Mouse (Mus musculus) G1E (cell line): ENCODE data around the gene Cabp5. TPM values are rescaled to one million over a fixed set of nuclear protein-coding genes. Genes with fewer than 3 reads are reported as not detected.
"Not testable (repeated sequence)": the region's sequence is repeated elsewhere in the genome, so short reads cannot be mapped to it uniquely, and the experiment has no call there.

ENCODE experiments used
- ATAC-seq: 2 replicates; pipeline ENCODE4 v1.8.0; 2016; ENCODE audit warnings: mild to moderate bottlenecking; ENCODE audit not compliant: insufficient number of reproducible peaks, poor library complexity, low FRiP score, severe bottlenecking; ENCODE audit errors: extremely low read depth
- DNase-seq: peaks from one replicate; pipeline ENCODE4 v3.0.0; 2012; ENCODE audit warnings: low spot score
- H3K27me3 ChIP-seq: 2 replicates; pipeline ENCODE4 v1.6.1; 2012; ENCODE audit warnings: mild to moderate bottlenecking, low read length, inconsistent platforms; ENCODE audit not compliant: insufficient read depth
- H3K36me3 ChIP-seq: replicated peaks from 2 replicates; pipeline ENCODE3; 2012; ENCODE audit warnings: mild to moderate bottlenecking, inconsistent platforms
- H3K4me1 ChIP-seq: 2 replicates; pipeline ENCODE4 v1.6.1; 2012; ENCODE audit warnings: low read depth, low read length, inconsistent platforms, mixed read lengths; ENCODE audit not compliant: insufficient read depth
- H3K4me3 ChIP-seq: 2 replicates; pipeline ENCODE4 v1.5.1; 2012; ENCODE audit warnings: low read depth, mild to moderate bottlenecking, inconsistent platforms, low read length, moderate library complexity, mixed read lengths
- H3K9me3 ChIP-seq: replicated peaks from 2 replicates; pipeline ENCODE4 v1.6.1; 2012; ENCODE audit warnings: inconsistent platforms
- CTCF ChIP-seq: IDR thresholded peaks from 2 replicates; pipeline ENCODE4 v1.5.1; 2012; ENCODE audit warnings: low read depth, low read length, inconsistent platforms, mixed read lengths
- GATA1 ChIP-seq: IDR thresholded peaks from 2 replicates; pipeline ENCODE4 v1.6.1; 2012; ENCODE audit warnings: borderline replicate concordance, low read length, inconsistent platforms, mixed read lengths
- GATA2 ChIP-seq: IDR thresholded peaks from 2 replicates; pipeline ENCODE4 v1.6.1; 2012; ENCODE audit warnings: low read depth, low read length, inconsistent platforms, borderline replicate concordance
- POLR2AphosphoS5 ChIP-seq: IDR thresholded peaks from 2 replicates; pipeline ENCODE4 v1.6.1; 2012; ENCODE audit warnings: low read depth, low read length, inconsistent platforms; ENCODE audit not compliant: insufficient replicate concordance
- TAL1 ChIP-seq: conservative IDR thresholded peaks from 2 replicates; pipeline ENCODE4 v1.6.1; 2012; ENCODE audit warnings: low read depth, low read length, inconsistent platforms, mixed read lengths
- polyA plus RNA-seq: library from polyadenylated mRNA; stranded (reverse); fragments of >175 nt; gene quantifications from 2 replicates; pipeline ENCODE4 v1.2.3, GENCODE M21; 2012
- total RNA-seq, 2 experiments: library from RNA; stranded (forward) in 1 of 2; stranded (reverse) in 1 of 2; fragments of 200-1000 nt in 1 of 2; fragments of >200 nt in 1 of 2; fragmentation: Nextera tagmentation in 1 of 2; gene quantifications; 2 replicates each; pipeline ENCODE4 v1.2.3; 2014 to 2017

Cabp5 gene
- not detected in 2 replicates for total RNA-seq (2014; fragmentation: Nextera tagmentation)
- 0.05 TPM in 1 of 2 replicates, not detected in the other for total RNA-seq (2017)
- not detected in 2 replicates for polyA plus RNA-seq

DNA sequence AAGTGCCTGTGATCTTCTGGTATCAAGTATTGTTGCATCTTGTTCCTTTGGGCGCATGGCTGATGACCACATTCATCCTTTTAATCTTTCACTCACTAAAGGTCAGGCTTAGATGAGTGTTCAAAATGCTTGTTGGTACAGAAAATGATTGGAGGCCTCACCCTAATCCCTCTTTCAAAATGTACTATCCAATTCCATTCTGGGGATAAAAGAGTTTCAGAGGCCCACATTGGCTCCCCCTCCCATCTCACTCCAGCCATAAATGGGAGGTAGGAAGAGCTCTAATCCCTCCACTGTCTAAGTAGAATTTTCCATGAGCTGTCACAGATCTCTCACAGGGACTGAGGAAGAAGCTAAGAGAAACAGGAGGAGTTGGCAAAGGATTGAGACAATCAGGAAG lies at the start of gene Cabp5:
Cabp5 (plus strand) TSS at position 301 of the 400 bp plus-strand sequence.
- no peaks in the 10 kb centered on the region for H3K4me1 ChIP-seq
- H3K4me3 ChIP-seq: no peak within 1 kb of the TSS
- DNase-seq: no peak
- TF ChIP-seq TAL1 (no peak), GATA1 (no peak), CTCF (no peak), POLR2AphosphoS5 (no peak), GATA2 (no peak)
- no peaks in the 10 kb centered on the region for H3K36me3 ChIP-seq
- no peak for ATAC-seq
- no peaks in the 10 kb centered on the region for H3K27me3 ChIP-seq
- no peaks in the 10 kb centered on the region for H3K9me3 ChIP-seq

DNA sequence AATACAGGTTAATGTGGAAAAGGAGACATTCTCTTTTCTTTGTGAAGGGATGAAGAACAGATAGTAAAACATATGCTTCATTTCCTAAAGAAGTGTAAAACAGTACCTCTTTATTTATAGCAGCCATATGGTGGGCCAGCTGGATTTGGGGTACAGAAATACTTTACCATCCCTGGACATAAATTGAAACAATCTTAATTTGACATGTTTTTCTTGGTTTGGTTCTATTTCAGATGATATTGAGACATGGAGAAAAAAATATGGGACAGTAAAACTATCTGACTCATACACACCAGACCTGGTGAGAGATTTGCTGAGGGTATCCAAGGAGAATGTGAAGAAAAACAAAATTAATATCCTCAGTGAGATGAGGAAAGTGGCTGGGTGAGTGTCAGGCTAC lies 42.0 kb upstream of the Cabp5 start:
- TF ChIP-seq POLR2AphosphoS5 (no peak), CTCF (no peak), TAL1 (no peak), GATA2 (no peak), GATA1 (no peak)
- Histone ChIP-seq H3K9me3 (peaks cover 2% of the 10 kb centered on the region; the same call in 1 of the 2 replicates), H3K4me1 (no peaks in the 10 kb centered on the region), H3K4me3 (no peak overlapping the region), H3K27me3 (no peaks in the 10 kb centered on the region), H3K36me3 (peaks cover 10% of the 10 kb centered on the region)
- no peak for ATAC-seq
- DNase-seq: no peak

DNA sequence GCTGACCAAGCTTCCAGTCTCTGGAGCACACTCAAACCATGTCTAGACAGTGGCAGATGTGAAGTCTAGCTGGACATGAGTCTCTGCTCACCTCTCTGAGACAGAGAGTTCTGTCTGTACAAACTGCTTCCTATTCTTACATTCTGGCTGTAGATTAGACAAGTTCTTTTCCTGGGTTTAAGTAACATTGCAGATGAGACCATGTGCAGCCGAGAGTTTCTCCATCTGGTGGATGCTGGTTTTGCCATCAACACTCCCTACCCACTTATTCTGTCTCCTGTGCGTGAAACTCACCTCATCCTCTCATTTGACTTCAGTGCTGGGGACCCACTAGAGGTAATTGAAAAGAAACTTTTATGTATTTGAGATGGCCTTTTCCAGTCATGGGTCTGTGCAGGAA lies 17.3 kb upstream of the Cabp5 start:
- Histone ChIP-seq H3K27me3 (no peaks in the 10 kb centered on the region), H3K9me3 (no peaks in the 10 kb centered on the region), H3K4me1 (no peaks in the 10 kb centered on the region), H3K36me3 (no peaks in the 10 kb centered on the region), H3K4me3 (no peak overlapping the region)
- no peak for DNase-seq
- no peak for ATAC-seq
- no peak for TF ChIP-seq GATA2
- no peak for TF ChIP-seq TAL1
- no peak for TF ChIP-seq GATA1
- TF ChIP-seq POLR2AphosphoS5: no peak
- no peak for TF ChIP-seq CTCF

DNA sequence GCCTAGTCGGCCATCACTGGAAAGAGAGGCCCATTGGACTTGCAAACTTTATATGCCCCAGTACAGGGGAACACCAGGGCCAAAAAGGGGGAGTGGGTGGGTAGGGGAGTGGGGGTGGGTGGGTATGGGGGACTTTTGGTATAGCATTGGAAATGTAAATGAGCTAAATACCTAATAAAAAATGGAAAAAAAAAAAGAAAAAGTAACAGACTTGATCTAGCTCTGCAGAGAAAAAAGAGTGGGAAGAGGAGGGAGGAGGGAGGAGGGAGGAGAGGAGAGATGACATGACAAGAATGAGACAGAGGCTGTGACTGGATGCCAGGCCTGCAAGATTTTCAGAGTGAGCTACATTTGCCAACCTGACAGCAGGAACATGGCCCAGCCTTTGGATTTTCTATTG lies 52.6 kb downstream of the Cabp5 start, which contains the start of gene Bsph1:
Bsph1 (plus strand) TSS at position 301 of the 400 bp plus-strand sequence.
- DNase-seq, H3K9me3 ChIP-seq, H3K36me3 ChIP-seq, ATAC-seq, H3K4me3 ChIP-seq, H3K4me1 ChIP-seq, H3K27me3 ChIP-seq: not testable (repeated sequence)

Other genes starting within 250 kb of the Cabp5 start
- gene Vmn1r88, start 238.6 kb upstream of the Cabp5 start, total RNA-seq (2014; fragmentation: Nextera tagmentation): not detected in 2 replicates
- gene Vmn1r88, start 238.6 kb upstream of the Cabp5 start, total RNA-seq (2017): 0.06 and 0.22 TPM in 2 replicates
- not detected in 2 replicates for gene Vmn1r88, start 238.6 kb upstream of the Cabp5 start, polyA plus RNA-seq
- gene Vmn1r89, start 185.1 kb upstream of the Cabp5 start, total RNA-seq (2014; fragmentation: Nextera tagmentation): not detected in 2 replicates
- gene Vmn1r89, start 185.1 kb upstream of the Cabp5 start, total RNA-seq (2017): 0.27 TPM in 1 of 2 replicates, not detected in the other
- gene Vmn1r89, start 185.1 kb upstream of the Cabp5 start, polyA plus RNA-seq: not detected in 2 replicates
- gene Lig1, start 120.8 kb upstream of the Cabp5 start, total RNA-seq (2014; fragmentation: Nextera tagmentation): 143 and 159 TPM in 2 replicates
- 49.3 and 66.8 TPM in 2 replicates for gene Lig1, start 120.8 kb upstream of the Cabp5 start, total RNA-seq (2017)
- gene Lig1, start 120.8 kb upstream of the Cabp5 start, polyA plus RNA-seq: 72.8 and 89.3 TPM in 2 replicates
- gene Zswim9, start 119.4 kb upstream of the Cabp5 start, total RNA-seq (2014; fragmentation: Nextera tagmentation): 9.8 and 15.7 TPM in 2 replicates
- 8.7 and 9.7 TPM in 2 replicates for gene Zswim9, start 119.4 kb upstream of the Cabp5 start, total RNA-seq (2017)
- gene Zswim9, start 119.4 kb upstream of the Cabp5 start, polyA plus RNA-seq: 1.8 and 2.4 TPM in 2 replicates
- gene Pla2g4c, start 73.5 kb upstream of the Cabp5 start, total RNA-seq (2014; fragmentation: Nextera tagmentation): 0.23 and 1.0 TPM in 2 replicates
- 0.64 and 0.93 TPM in 2 replicates for gene Pla2g4c, start 73.5 kb upstream of the Cabp5 start, total RNA-seq (2017)
- gene Pla2g4c, start 73.5 kb upstream of the Cabp5 start, polyA plus RNA-seq: 0.03 TPM in 1 of 2 replicates, not detected in the other
- gene Bsph1, start 52.7 kb downstream of the Cabp5 start, total RNA-seq (2014; fragmentation: Nextera tagmentation): not detected in 2 replicates
- not detected in 2 replicates for gene Bsph1, start 52.7 kb downstream of the Cabp5 start, total RNA-seq (2017)
- gene Bsph1, start 52.7 kb downstream of the Cabp5 start, polyA plus RNA-seq: not detected in 2 replicates
- not detected in 2 replicates for gene Bsph2, start 172.9 kb downstream of the Cabp5 start, total RNA-seq (2014; fragmentation: Nextera tagmentation)
- gene Bsph2, start 172.9 kb downstream of the Cabp5 start, total RNA-seq (2017): not detected in 2 replicates
- not detected in 2 replicates for gene Bsph2, start 172.9 kb downstream of the Cabp5 start, polyA plus RNA-seq
- gene Sult2a5, start 225.8 kb downstream of the Cabp5 start, total RNA-seq (2014; fragmentation: Nextera tagmentation): not detected in 2 replicates
- gene Sult2a5, start 225.8 kb downstream of the Cabp5 start, total RNA-seq (2017): not detected in 2 replicates
- gene Sult2a5, start 225.8 kb downstream of the Cabp5 start, polyA plus RNA-seq: not detected in 2 replicates